Mouse (Mus musculus) cerebellum, adult 2 months (tissue): ENCODE measurements around the gene Epn3. TPM values are rescaled to one million over a fixed set of nuclear protein-coding genes. Genes with fewer than 3 reads are reported as not detected.

ENCODE experiments used
- DNase-seq, 2 experiments: peaks; one replicate each; pipeline ENCODE4 v3.0.0; 2021
- H3K27ac ChIP-seq: fragments of 200-500 bp; 2 replicates; pipeline ENCODE4 v1.5.1; 2012; ENCODE audit warnings: low read length, control low read depth, inconsistent platforms; ENCODE audit not compliant: insufficient read depth
- H3K27me3 ChIP-seq: fragments of 200-500 bp; 2 replicates; pipeline ENCODE4 v1.6.1; 2012; ENCODE audit warnings: inconsistent platforms, mild to moderate bottlenecking, low read length, moderate library complexity; ENCODE audit not compliant: control insufficient read depth, insufficient read depth
- H3K4me1 ChIP-seq: fragments of 200-500 bp; 2 replicates; pipeline ENCODE4 v1.6.1; 2011; ENCODE audit warnings: low read length; ENCODE audit not compliant: control insufficient read depth, insufficient read depth
- H3K4me3 ChIP-seq: fragments of 200-500 bp; replicated peaks from 2 replicates; pipeline ENCODE3; 2011; ENCODE audit warnings: mild to moderate bottlenecking, low read depth, low read length, control low read depth; ENCODE audit not compliant: insufficient read depth
- CTCF ChIP-seq: fragments of 200-500 bp; IDR thresholded peaks from 2 replicates; pipeline ENCODE4 v1.5.1; 2011; ENCODE audit warnings: low read depth, mild to moderate bottlenecking, control low read depth, low read length, moderate library complexity, borderline replicate concordance; ENCODE audit not compliant: insufficient read depth
- POLR2A ChIP-seq: fragments of 200-500 bp; IDR thresholded peaks from 2 replicates; pipeline ENCODE4 v1.6.1; 2011; ENCODE audit warnings: low read length, control low read depth, borderline replicate concordance; ENCODE audit not compliant: insufficient read depth
- WGBS: fragments of 180-500 bp; shearing (Covaris S2); methylation state at CpG from one replicate; pipeline ENCODE4 v1.1.7; 2018; 5-methylcytosine and 5-hydroxymethylcytosine counted together
- polyA plus RNA-seq: library from polyadenylated mRNA; depleted of rRNA; stranded (reverse); fragments of >200 nt; gene quantifications from 2 replicates; pipeline ENCODE4 v1.2.3, GENCODE M21; 2012; rRNA removed

Epn3 gene
- polyA plus RNA-seq, 1 experiment, result 31.1 TPM

GRCm38 (mm10) chr11:94449886-94450285, 49.9 kb downstream of the Epn3 start:
- Histone ChIP-seq H3K4me1 (peaks cover 13% of the 10 kb centered on the region), H3K27ac (no peak overlapping the region), H3K27me3 (no peaks in the 10 kb centered on the region), H3K4me3 (no peak overlapping the region)
- no peak for TF ChIP-seq CTCF
- TF ChIP-seq POLR2A, result no peak
- WGBS, result 61% methylated on average over 5 of the region's 5 CpGs
- DNase-seq, result no peak

GRCm38 (mm10) chr11:94449239-94449638, 50.5 kb downstream of the Epn3 start:
- Histone ChIP-seq H3K4me1 (peaks cover 7% of the 10 kb centered on the region), H3K27me3 (no peaks in the 10 kb centered on the region), H3K4me3 (no peak overlapping the region), H3K27ac (no peak overlapping the region)
- no peak for DNase-seq
- TF ChIP-seq POLR2A, result no peak
- WGBS, result 59% methylated on average over 8 of the region's 8 CpGs

DNA sequence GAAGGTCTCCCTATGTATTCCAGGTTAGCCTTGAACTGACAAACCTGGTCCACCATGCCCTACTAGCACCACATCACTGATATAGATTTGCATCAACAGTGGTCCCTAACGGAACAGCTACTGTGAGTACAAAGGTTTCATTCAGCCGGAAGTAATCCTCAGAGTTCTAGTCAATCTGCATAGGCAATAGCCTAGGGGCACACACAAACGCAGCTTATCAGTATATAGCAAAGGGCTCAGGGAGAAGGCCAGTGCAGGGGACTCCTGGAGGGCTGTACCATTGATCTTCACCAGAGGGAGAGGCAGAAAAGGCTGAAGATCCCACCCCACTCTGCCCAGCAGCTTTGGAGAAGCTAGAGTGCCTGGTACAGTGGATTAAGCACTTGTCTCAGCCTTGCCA, 52.8 kb downstream of the Epn3 start:
- no peak for DNase-seq
- 76% methylated on average over 3 of the region's 3 CpGs for WGBS
- H3K4me1 ChIP-seq, result peaks cover 9% of the 10 kb centered on the region
- no peak overlapping the region for H3K27ac ChIP-seq
- no peak for TF ChIP-seq POLR2A
- TF ChIP-seq CTCF, result no peak
- no peaks in the 10 kb centered on the region for H3K27me3 ChIP-seq
- H3K4me3 ChIP-seq, result no peak overlapping the region

- Histone ChIP-seq H3K4me1 (peaks cover 7% of the 10 kb centered on the region), H3K4me3 (no peak overlapping the region), H3K27me3 (no peaks in the 10 kb centered on the region), H3K27ac (no peak overlapping the region)
- no peak for TF ChIP-seq CTCF
- TF ChIP-seq POLR2A, result no peak
- WGBS, result 20% methylated on average over 4 of the region's 4 CpGs
- DNase-seq, result no peak
These were observed 54.5 kb downstream of the Epn3 start for GRCm38 (mm10) chr11:94445300-94445699.

DNA sequence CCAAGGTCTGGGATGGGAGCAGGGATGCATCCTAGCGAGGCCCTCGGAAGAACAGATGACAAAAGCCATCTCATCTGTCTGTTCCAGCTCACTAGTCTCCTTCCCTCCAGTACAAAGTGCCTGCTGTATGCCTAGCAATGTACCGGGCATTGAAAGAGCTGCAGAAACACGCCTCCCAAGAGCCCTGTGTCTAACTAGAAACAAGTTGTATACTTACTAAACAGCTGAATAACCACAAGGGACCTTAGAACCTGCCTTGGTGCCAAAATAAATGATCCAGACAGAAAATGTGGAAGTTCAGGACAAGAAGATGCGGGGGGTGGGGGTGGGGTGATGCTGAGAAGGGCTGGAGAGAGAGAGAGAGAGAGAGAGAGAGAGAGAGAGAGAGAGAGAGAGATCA, 54.9 kb downstream of the Epn3 start:
- 71% methylated on average over 5 of the region's 5 CpGs for WGBS
- Histone ChIP-seq H3K4me1 (peaks cover 7% of the 10 kb centered on the region), H3K27ac (no peak overlapping the region), H3K4me3 (no peak overlapping the region), H3K27me3 (no peaks in the 10 kb centered on the region)
- no peak for TF ChIP-seq CTCF
- no peak for TF ChIP-seq POLR2A
- no peak for DNase-seq

- Histone ChIP-seq H3K4me1 (peaks cover 7% of the 10 kb centered on the region), H3K27ac (no peak overlapping the region; the same call in 1 of the 2 replicates), H3K4me3 (no peak overlapping the region), H3K27me3 (no peaks in the 10 kb centered on the region)
- DNase-seq, result no peak
- TF ChIP-seq CTCF (no peak), POLR2A (no peak)
- 72% methylated on average over 9 of the region's 9 CpGs for WGBS
These were observed 58.0 kb downstream of the Epn3 start for GRCm38 (mm10) chr11:94441752-94442151.

DNA sequence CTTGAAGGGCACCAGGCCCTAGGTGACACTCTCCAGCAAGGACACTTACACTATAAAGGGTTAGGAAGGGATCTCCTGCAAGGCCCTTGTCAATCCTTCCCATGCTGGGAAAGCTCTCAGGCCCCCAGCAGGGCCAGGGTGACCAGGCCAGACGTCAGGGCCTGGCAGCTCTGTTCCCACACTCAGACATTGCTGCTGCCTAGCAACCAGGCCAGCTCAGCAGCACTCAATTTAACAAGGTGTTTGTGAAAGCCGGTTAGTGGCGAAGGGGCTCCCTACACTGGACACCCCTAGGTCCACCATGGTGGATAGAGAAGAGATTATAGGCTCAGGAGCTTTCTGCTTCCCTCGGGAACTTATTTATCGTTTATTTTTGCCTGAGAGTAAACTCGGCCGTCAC, 58.7 kb downstream of the Epn3 start:
- no peak for DNase-seq
- Histone ChIP-seq H3K4me1 (peaks cover 7% of the 10 kb centered on the region), H3K27me3 (no peaks in the 10 kb centered on the region), H3K27ac (no peak overlapping the region), H3K4me3 (no peak overlapping the region)
- WGBS, result 55% methylated on average over 7 of the region's 7 CpGs
- TF ChIP-seq POLR2A, result no peak
- no peak for TF ChIP-seq CTCF

GRCm38 (mm10) chr11:94440421-94440820, 59.4 kb downstream of the Epn3 start:
- no peak for DNase-seq
- Histone ChIP-seq H3K4me3 (no peak overlapping the region), H3K4me1 (peaks cover 7% of the 10 kb centered on the region), H3K27me3 (no peaks in the 10 kb centered on the region), H3K27ac (no peak overlapping the region)
- 79% methylated on average over 6 of the region's 6 CpGs for WGBS
- TF ChIP-seq CTCF (no peak), POLR2A (no peak)

Other genes with a start within 250 kb of the Epn3 start
- not detected in 2 replicates for gene Gm21885, start 218.1 kb downstream of the Epn3 start, polyA plus RNA-seq
- 154 and 156 TPM in 2 replicates for gene Luc7l3, start 178.0 kb downstream of the Epn3 start, polyA plus RNA-seq
- gene Ankrd40, start 172.0 kb downstream of the Epn3 start, polyA plus RNA-seq, result 226 and 243 TPM in 2 replicates
- gene Abcc3, start 107.0 kb downstream of the Epn3 start, polyA plus RNA-seq, result 0.64 and 0.71 TPM in 2 replicates
- gene Cacna1g, start 25.8 kb downstream of the Epn3 start, polyA plus RNA-seq, result 199 and 248 TPM in 2 replicates
- 1.5 and 1.9 TPM in 2 replicates for gene Spata20, start 13.8 kb downstream of the Epn3 start, polyA plus RNA-seq
- gene Mycbpap, start 21.8 kb upstream of the Epn3 start, polyA plus RNA-seq, result 3.6 and 4.9 TPM in 2 replicates
- 19.7 and 20.8 TPM in 2 replicates for gene Rsad1, start 49.3 kb upstream of the Epn3 start, polyA plus RNA-seq
- 0.82 and 1.1 TPM in 2 replicates for gene Chad, start 65.1 kb upstream of the Epn3 start, polyA plus RNA-seq
- gene Acsf2, start 101.9 kb upstream of the Epn3 start, polyA plus RNA-seq, result 13.1 and 15.2 TPM in 2 replicates
- 71.9 and 72.1 TPM in 2 replicates for gene Lrrc59, start 129.8 kb upstream of the Epn3 start, polyA plus RNA-seq
- gene Mrpl27, start 153.8 kb upstream of the Epn3 start, polyA plus RNA-seq, result 129 and 136 TPM in 2 replicates
- 0.21 and 0.30 TPM in 2 replicates for gene Eme1, start 154.0 kb upstream of the Epn3 start, polyA plus RNA-seq
- gene Xylt2, start 177.5 kb upstream of the Epn3 start, polyA plus RNA-seq, result 30.5 and 30.7 TPM in 2 replicates
- gene Gm11541, start 204.5 kb upstream of the Epn3 start, polyA plus RNA-seq, result not detected in 2 replicates
- gene Cdc34b, start 241.8 kb upstream of the Epn3 start, polyA plus RNA-seq, result 0.33 and 0.48 TPM in 2 replicates